Mouse (Mus musculus) kidney, embryonic 16.5 days (tissue): ENCODE measurements around the gene Rchy1. TPM values are rescaled to one million over a fixed set of nuclear protein-coding genes. Genes with fewer than 3 reads are reported as not detected.
A peak's percentile ranks its signal among the peaks of the same experiment; 100 is the strongest.
"Not testable (repeated sequence)": the region's sequence is repeated elsewhere in the genome, so short reads cannot be mapped to it uniquely, and the experiment has no call there.

Source experiments
- ATAC-seq: fragments of 200-750 bp; cut with Nextera tagmentation; 2 replicates; pipeline ENCODE4 v1.8.0; 2017; ENCODE audit warnings: moderate TSS enrichment; ENCODE audit not compliant: low FRiP score, low TSS enrichment
- H3K27ac ChIP-seq: fragments of 300-500 bp; sonication (generic); 2 replicates; pipeline ENCODE4 v1.5.1; 2014; ENCODE audit warnings: low read length
- H3K27me3 ChIP-seq: fragments of 300-500 bp; sonication (generic); 2 replicates; pipeline ENCODE4 v1.6.1; 2014; ENCODE audit warnings: low read length, control low read depth, mixed read lengths; ENCODE audit not compliant: insufficient read depth
- H3K36me3 ChIP-seq: fragments of 300-500 bp; sonication (generic); 2 replicates; pipeline ENCODE4 v1.6.1; 2014; ENCODE audit warnings: low read length, control low read depth, mixed read lengths; ENCODE audit not compliant: insufficient read depth
- H3K4me1 ChIP-seq: fragments of 300-500 bp; sonication (generic); 2 replicates; pipeline ENCODE4 v1.6.1; 2014; ENCODE audit warnings: low read length, control low read depth, mixed read lengths; ENCODE audit not compliant: insufficient read depth
- H3K4me2 ChIP-seq: fragments of 300-500 bp; sonication (generic); replicated peaks from 2 replicates; pipeline ENCODE4 v1.6.1; 2014; ENCODE audit warnings: low read depth, low read length
- H3K4me3 ChIP-seq: fragments of 300-500 bp; sonication (generic); 2 replicates; pipeline ENCODE4 v1.5.1; 2014; ENCODE audit warnings: mild to moderate bottlenecking, low read length
- H3K9ac ChIP-seq: fragments of 300-500 bp; sonication (generic); replicated peaks from 2 replicates; pipeline ENCODE4 v1.6.1; 2014; ENCODE audit warnings: low read length
- H3K9me3 ChIP-seq: fragments of 300-500 bp; sonication (generic); 2 replicates; pipeline ENCODE4 v1.6.1; 2016; ENCODE audit warnings: low read length, control low read depth
- WGBS: fragments of 180-500 bp; shearing (Covaris S2); extraction: QIAGEN DNeasy Blood & Tissue Kit; methylation state at CpG from one replicate; pipeline ENCODE4 v1.1.7; 2014; 5-methylcytosine and 5-hydroxymethylcytosine counted together
- polyA plus RNA-seq: library from polyadenylated mRNA; unstranded; fragments of >200 nt; fragmentation: Nextera tagmentation; extraction: Ambion mirVana; gene quantifications from 2 replicates; pipeline ENCODE4 v1.2.1, GENCODE M21; 2015

Rchy1 gene
- polyA plus RNA-seq, 1 experiment from 2014 or later, result 74.4 TPM

DNA sequence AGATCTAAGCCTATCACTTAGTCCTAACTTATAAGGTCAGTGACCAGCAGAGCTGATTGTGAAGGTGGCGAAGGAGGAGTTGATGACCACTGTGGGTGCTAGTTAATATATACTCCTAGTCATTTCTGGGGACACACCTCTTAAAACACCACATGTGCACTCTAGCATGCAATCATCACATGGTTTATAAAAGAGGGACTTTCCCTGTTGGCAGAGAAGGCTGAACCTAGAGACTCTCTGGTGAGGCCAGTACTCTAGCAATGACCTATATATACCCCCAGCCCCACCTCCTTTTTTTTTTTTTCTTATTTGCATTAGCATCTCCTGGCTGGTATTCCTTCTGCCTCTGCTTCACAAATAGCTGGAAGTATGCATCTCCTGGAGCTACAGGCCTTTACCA lies 1.5 kb downstream of the Rchy1 start:
- Histone ChIP-seq H3K4me3 (peak overlapping the region; percentile 90), H3K4me2 (peak overlapping the region; percentile 78), H3K27me3 (no peaks in the 10 kb centered on the region), H3K27ac (peak overlapping the region; percentile 34; the same call in 1 of the 2 replicates), H3K9me3 (no peaks in the 10 kb centered on the region), H3K36me3 (peaks cover 13% of the 10 kb centered on the region), H3K9ac (peak overlapping the region; percentile 51), H3K4me1 (peaks cover 25% of the 10 kb centered on the region)
- 83% methylated on average over 1 of the region's 1 CpGs for WGBS
- ATAC-seq, result no peak

- Histone ChIP-seq H3K27ac (peak overlapping the region; percentile 1; the same call in 1 of the 2 replicates), H3K9me3 (no peaks in the 10 kb centered on the region), H3K27me3 (no peaks in the 10 kb centered on the region), H3K4me3 (peak overlapping the region; percentile 90), H3K9ac (0 out of 2 replicates have a peak overlapping the region, but pooled peaks have one; percentile 18), H3K36me3 (peaks cover 13% of the 10 kb centered on the region), H3K4me2 (peak overlapping the region; percentile 78), H3K4me1 (peaks cover 25% of the 10 kb centered on the region)
- WGBS, result 67% methylated on average over 3 of the region's 3 CpGs
- ATAC-seq, result no peak
These were observed 2.1 kb downstream of the Rchy1 start for GRCm38 (mm10) chr5:91960606-91961254.

GRCm38 (mm10) chr5:91959986-91960385 lies 2.9 kb downstream of the Rchy1 start:
- no peak overlapping the region for H3K4me3 ChIP-seq
- H3K9me3 ChIP-seq, result no peaks in the 10 kb centered on the region
- no peaks in the 10 kb centered on the region for H3K27me3 ChIP-seq
- H3K4me2 ChIP-seq, result no peak overlapping the region
- no peak overlapping the region for H3K27ac ChIP-seq
- no peak for ATAC-seq
- H3K4me1 ChIP-seq, result peaks cover 25% of the 10 kb centered on the region
- H3K36me3 ChIP-seq, result peaks cover 14% of the 10 kb centered on the region
- H3K9ac ChIP-seq, result no peak overlapping the region
- WGBS, result 79% methylated on average over 1 of the region's 1 CpGs

GRCm38 (mm10) chr5:91959096-91959495 lies 3.8 kb downstream of the Rchy1 start:
- WGBS, result 81% methylated on average over 1 of the region's 1 CpGs
- no peak for ATAC-seq

DNA sequence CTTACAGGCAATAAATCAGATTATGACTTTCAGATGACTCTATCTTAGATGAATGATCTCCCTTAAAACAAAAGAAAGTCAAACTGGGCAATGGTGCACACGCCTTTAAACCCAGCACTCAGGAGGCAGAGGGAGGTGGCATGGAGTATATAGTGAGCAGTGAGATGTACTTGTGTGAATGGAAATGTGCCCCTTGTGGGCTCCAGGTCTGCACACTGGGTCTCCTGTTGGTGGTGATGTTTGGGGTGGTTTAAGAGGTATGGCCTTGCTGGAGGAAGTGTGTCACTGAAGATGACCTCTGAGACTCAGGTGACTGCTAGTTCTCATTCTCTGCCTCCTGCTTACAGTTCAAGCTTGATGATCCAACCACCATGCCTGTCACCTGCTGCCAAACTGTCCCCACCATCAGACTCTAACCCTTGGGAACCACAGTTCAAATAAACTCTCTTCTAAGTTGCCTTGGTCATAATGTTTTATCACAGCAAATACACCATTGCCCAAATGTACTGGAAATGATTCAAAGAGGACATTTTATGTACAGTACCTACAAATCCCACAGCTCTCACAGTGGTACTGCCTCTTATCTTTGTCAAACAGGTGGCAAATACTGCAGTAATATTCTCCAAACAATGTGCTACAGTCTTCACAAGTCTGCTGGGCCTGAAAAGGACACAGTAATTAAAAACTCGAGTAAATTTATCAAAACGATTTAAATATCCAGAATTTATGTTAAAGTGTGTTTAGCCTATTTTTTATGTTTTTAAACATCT lies 5.7 kb downstream of the Rchy1 start:
- no peaks in the 10 kb centered on the region for H3K27me3 ChIP-seq
- no peak for ATAC-seq
- H3K9ac ChIP-seq, result no peak overlapping the region
- H3K4me3 ChIP-seq, result no peak overlapping the region
- H3K4me2 ChIP-seq, result no peak overlapping the region
- WGBS, result 92% methylated on average over 3 of the region's 3 CpGs
- no peaks in the 10 kb centered on the region for H3K9me3 ChIP-seq
- H3K4me1 ChIP-seq, result peaks cover 19% of the 10 kb centered on the region
- no peak overlapping the region for H3K27ac ChIP-seq
- peaks cover 29% of the 10 kb centered on the region for H3K36me3 ChIP-seq

More at GRCm38 (mm10) chr5:91959096-91959495, 3.8 kb downstream of the Rchy1 start:
- Histone ChIP-seq H3K27ac (no peak overlapping the region), H3K36me3 (peaks cover 18% of the 10 kb centered on the region), H3K27me3 (no peaks in the 10 kb centered on the region), H3K4me3 (no peak overlapping the region), H3K9me3 (no peaks in the 10 kb centered on the region), H3K4me2 (no peak overlapping the region), H3K4me1 (peaks cover 25% of the 10 kb centered on the region), H3K9ac (no peak overlapping the region)

DNA sequence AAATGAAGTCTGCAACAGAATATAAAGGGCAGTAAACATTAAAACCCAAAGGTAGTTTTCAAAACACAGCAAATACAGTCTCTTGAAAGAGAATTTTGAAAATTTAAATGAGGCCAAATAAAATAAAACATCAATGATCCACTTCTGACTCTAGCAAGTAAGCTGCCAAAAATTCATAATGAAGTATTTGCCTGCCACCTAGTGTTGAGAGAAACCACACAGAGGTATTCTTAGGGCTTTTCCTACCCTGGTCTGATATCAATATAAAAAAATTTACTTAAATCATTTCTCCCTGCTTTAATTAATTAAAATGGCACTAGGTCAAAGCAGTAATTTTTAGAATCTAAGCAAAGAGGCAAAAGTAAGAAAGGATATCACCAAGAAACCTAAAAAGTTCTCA lies 11.5 kb downstream of the Rchy1 start:
- Histone ChIP-seq H3K4me1 (no peaks in the 10 kb centered on the region), H3K4me3 (no peak overlapping the region), H3K9ac (no peak overlapping the region), H3K27me3 (no peaks in the 10 kb centered on the region), H3K27ac (no peak overlapping the region), H3K9me3 (no peaks in the 10 kb centered on the region), H3K36me3 (peaks cover 50% of the 10 kb centered on the region), H3K4me2 (no peak overlapping the region)
- no peak for ATAC-seq

- Histone ChIP-seq H3K4me1 (no peaks in the 10 kb centered on the region), H3K4me3 (no peak overlapping the region), H3K27me3 (no peaks in the 10 kb centered on the region), H3K4me2 (no peak overlapping the region), H3K27ac (no peak overlapping the region), H3K9ac (no peak overlapping the region), H3K36me3 (peaks cover 53% of the 10 kb centered on the region), H3K9me3 (no peaks in the 10 kb centered on the region)
- ATAC-seq, result no peak
- WGBS, result 93% methylated on average over 7 of the region's 7 CpGs
These were observed 13.4 kb downstream of the Rchy1 start for GRCm38 (mm10) chr5:91949441-91949840.

DNA sequence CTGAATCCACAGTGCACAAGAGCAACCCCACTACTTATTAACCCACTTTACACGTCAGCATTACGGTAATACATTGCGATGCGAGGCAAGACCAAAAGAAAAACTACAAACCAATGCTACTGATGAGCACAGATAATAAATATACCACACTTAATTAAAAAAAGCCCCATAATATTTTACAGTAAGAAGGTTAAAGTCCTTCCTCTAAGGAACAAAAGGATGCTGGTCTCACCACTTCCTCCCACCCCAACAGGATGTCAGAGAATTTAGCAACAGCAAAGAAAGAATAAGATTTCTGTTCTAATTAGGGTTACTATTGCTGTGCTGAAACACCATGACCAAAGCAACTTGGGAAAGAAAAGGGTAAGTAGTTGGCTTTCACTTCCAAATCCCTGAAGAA lies 15.9 kb downstream of the Rchy1 start:
- no peaks in the 10 kb centered on the region for H3K9me3 ChIP-seq
- no peak overlapping the region for H3K27ac ChIP-seq
- no peak overlapping the region for H3K4me3 ChIP-seq
- no peak overlapping the region for H3K9ac ChIP-seq
- ATAC-seq, result no peak
- H3K27me3 ChIP-seq, result no peaks in the 10 kb centered on the region
- 95% methylated on average over 4 of the region's 4 CpGs for WGBS
- H3K4me1 ChIP-seq, result no peaks in the 10 kb centered on the region
- peaks cover 45% of the 10 kb centered on the region for H3K36me3 ChIP-seq
- no peak overlapping the region for H3K4me2 ChIP-seq

- H3K27ac ChIP-seq, result not testable (repeated sequence)
These were observed 17.3 kb downstream of the Rchy1 start for GRCm38 (mm10) chr5:91945609-91946008.

DNA sequence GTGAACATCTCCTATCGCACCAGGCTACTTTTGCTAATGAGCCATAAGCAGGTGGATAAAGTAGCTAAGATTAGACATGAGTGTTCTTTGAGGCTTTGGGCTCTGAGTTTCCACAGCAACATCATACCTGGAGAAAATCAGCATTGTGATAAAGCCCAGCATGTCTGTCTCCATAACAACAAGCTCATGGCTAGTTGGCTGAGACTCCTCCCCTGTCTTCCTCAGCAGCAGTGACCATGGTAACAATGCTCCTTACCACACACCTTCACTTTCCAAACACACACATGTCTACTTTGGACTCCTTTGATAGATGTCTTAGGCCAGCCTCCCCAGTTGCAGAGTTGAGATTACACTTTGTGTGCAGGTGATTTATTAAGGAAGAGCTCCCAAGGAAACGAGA lies 49.6 kb downstream of the Rchy1 start:
- Histone ChIP-seq H3K9ac (no peak overlapping the region), H3K4me2 (no peak overlapping the region), H3K4me3 (no peak overlapping the region), H3K36me3 (no peaks in the 10 kb centered on the region), H3K27me3 (no peaks in the 10 kb centered on the region), H3K9me3 (no peaks in the 10 kb centered on the region), H3K4me1 (no peaks in the 10 kb centered on the region), H3K27ac (no peak overlapping the region)
- WGBS, result 59% methylated on average over 2 of the region's 2 CpGs
- ATAC-seq, result no peak

More at GRCm38 (mm10) chr5:91945609-91946008, 17.3 kb downstream of the Rchy1 start:
- not testable (repeated sequence) for H3K9me3 ChIP-seq, H3K4me1 ChIP-seq, H3K27me3 ChIP-seq, H3K4me2 ChIP-seq, H3K4me3 ChIP-seq, H3K9ac ChIP-seq, ATAC-seq
- peaks cover 42% of the 10 kb centered on the region for H3K36me3 ChIP-seq
- WGBS, result 75% methylated on average over 1 of the region's 1 CpGs
